Mouse (Mus musculus): ENCODE results near the gene Gm13084. TPM values are rescaled to one million over a fixed set of nuclear protein-coding genes. Genes with fewer than 3 reads are reported as not detected.

Gm13084 gene
- polyA plus RNA-seq (2015; fragmentation: Illumina TruSeq; extraction: RNeasy Lipid Tissue Mini Kit (QIAGEN cat#74804); ENCODE audit: insufficient read depth, low read depth, low replicate concordance), result not detected

DNA sequence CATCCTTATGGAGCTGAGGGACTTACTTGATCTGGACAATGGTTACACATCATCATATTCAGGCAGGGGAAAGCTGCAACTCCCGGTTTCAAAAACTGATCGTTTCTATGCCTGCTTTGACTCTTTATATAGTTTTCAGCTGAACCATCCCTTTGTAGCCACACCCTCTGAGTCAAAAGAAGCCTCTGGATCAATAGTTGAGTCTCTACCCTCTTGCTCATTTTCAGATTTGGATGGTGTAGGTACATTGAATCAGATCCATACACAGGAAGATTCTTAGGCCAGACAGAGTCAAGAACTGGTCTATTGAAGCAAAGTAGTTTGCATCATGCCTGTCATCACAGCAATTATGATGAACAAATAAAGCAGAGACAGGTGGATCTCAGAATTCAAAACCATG lies at the start of gene Gm13084:
Gene Gm13084, minus strand, starts transcription at position 101 of the 400 bp plus-strand sequence.

DNA sequence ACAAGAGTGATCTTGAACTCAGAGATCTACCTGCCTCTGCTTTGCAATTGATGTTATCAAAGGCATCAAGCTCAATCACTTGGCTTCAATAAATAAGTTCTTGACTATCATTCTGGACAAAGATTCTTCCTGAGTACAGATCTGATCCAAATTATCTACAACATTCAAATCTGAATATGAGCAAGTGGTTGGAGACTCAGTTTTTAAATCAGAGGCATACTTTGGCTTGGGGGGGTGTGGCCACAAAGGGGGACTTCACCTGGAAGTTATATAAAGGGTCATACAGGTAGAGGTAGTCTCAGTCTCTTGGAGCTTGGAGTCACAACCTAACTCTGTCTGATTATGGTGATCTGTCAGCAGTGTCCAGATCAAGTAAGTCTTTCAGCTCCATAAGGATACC lies 30.3 kb upstream of the Gm13084 start, which contains the start of gene Gm13103:
Gene Gm13103, plus strand, starts transcription at position 301 of the 400 bp plus-strand sequence.

DNA sequence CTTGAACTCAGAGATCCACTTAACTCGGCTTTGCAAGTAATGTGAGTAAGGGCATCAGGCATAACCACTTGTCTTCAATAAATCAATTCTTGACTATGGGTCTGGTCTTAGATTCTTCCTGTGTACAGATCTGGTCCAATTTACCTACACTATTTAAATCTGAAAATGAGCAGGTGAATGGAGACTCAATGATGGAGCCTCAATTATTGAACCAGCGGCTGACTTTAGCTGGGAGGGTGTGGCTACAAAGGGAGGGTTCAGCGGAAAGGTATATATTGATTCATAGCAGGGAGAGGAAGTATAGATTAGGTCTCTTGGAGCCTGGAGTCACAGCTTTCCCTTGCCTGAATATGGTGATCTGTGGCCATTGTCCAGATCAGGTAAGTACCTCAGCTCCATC lies 26.8 kb downstream of the Gm13084 start, which contains the start of gene Gm13023:
Gene Gm13023, plus strand, starts transcription at position 301 of the 400 bp plus-strand sequence.

Other genes starting within 250 kb of the Gm13084 start
- gene Gm13083, start 201.1 kb downstream of the Gm13084 start, polyA plus RNA-seq (2015; fragmentation: Illumina TruSeq; extraction: RNeasy Lipid Tissue Mini Kit (QIAGEN cat#74804); ENCODE audit: insufficient read depth, low read depth, low replicate concordance), result not detected
- gene Gm13088, start 158.8 kb downstream of the Gm13084 start, polyA plus RNA-seq (2015; fragmentation: Illumina TruSeq; extraction: RNeasy Lipid Tissue Mini Kit (QIAGEN cat#74804); ENCODE audit: insufficient read depth, low read depth, low replicate concordance), result not detected
- not detected for gene Gm13089, start 113.4 kb downstream of the Gm13084 start, polyA plus RNA-seq (2015; fragmentation: Illumina TruSeq; extraction: RNeasy Lipid Tissue Mini Kit (QIAGEN cat#74804); ENCODE audit: insufficient read depth, low read depth, low replicate concordance)
- not detected for gene Gm13078, start 96.6 kb downstream of the Gm13084 start, polyA plus RNA-seq (2015; fragmentation: Illumina TruSeq; extraction: RNeasy Lipid Tissue Mini Kit (QIAGEN cat#74804); ENCODE audit: insufficient read depth, low read depth, low replicate concordance)
- gene Gm13023, start 26.7 kb downstream of the Gm13084 start, polyA plus RNA-seq (2015; fragmentation: Illumina TruSeq; extraction: RNeasy Lipid Tissue Mini Kit (QIAGEN cat#74804); ENCODE audit: insufficient read depth, low read depth, low replicate concordance), result not detected
- not detected for gene Gm13103, start 30.4 kb upstream of the Gm13084 start, polyA plus RNA-seq (2015; fragmentation: Illumina TruSeq; extraction: RNeasy Lipid Tissue Mini Kit (QIAGEN cat#74804); ENCODE audit: insufficient read depth, low read depth, low replicate concordance)
- not detected for gene Pramef6, start 84.3 kb upstream of the Gm13084 start, polyA plus RNA-seq (2015; fragmentation: Illumina TruSeq; extraction: RNeasy Lipid Tissue Mini Kit (QIAGEN cat#74804); ENCODE audit: insufficient read depth, low read depth, low replicate concordance)
- gene Pramef25, start 134.9 kb upstream of the Gm13084 start, polyA plus RNA-seq (2015; fragmentation: Illumina TruSeq; extraction: RNeasy Lipid Tissue Mini Kit (QIAGEN cat#74804); ENCODE audit: insufficient read depth, low read depth, low replicate concordance), result not detected
- not detected for gene Gm13101, start 150.9 kb upstream of the Gm13084 start, polyA plus RNA-seq (2015; fragmentation: Illumina TruSeq; extraction: RNeasy Lipid Tissue Mini Kit (QIAGEN cat#74804); ENCODE audit: insufficient read depth, low read depth, low replicate concordance)
- not detected for gene Pramef17, start 178.3 kb upstream of the Gm13084 start, polyA plus RNA-seq (2015; fragmentation: Illumina TruSeq; extraction: RNeasy Lipid Tissue Mini Kit (QIAGEN cat#74804); ENCODE audit: insufficient read depth, low read depth, low replicate concordance)
- gene Pramel4, start 243.0 kb upstream of the Gm13084 start, polyA plus RNA-seq (2015; fragmentation: Illumina TruSeq; extraction: RNeasy Lipid Tissue Mini Kit (QIAGEN cat#74804); ENCODE audit: insufficient read depth, low read depth, low replicate concordance), result not detected

Measured in pancreas, adult 10 weeks (tissue).